Mouse (Mus musculus) splenic B cell, adult 2 months (primary cell): Measurements from ENCODE around the gene Fmo6.

Experiments used
- DNase-seq: peaks from one replicate; pipeline ENCODE4 v3.0.0-alpha.2; 2011; ENCODE audit warnings: low read depth, low spot score
- H3K27me3 ChIP-seq: 2 replicates; pipeline ENCODE4 v1.6.1; 2012; ENCODE audit warnings: mild to moderate bottlenecking, low read length, moderate library complexity, mixed read lengths; ENCODE audit not compliant: control insufficient read depth, poor library complexity, insufficient read depth, severe bottlenecking
- H3K36me3 ChIP-seq: 2 replicates; pipeline ENCODE4 v1.6.1; 2012; ENCODE audit warnings: mild to moderate bottlenecking, low read length, moderate library complexity, mixed read lengths; ENCODE audit not compliant: control insufficient read depth, poor library complexity, insufficient read depth, severe bottlenecking

Gene Fmo6

DNA sequence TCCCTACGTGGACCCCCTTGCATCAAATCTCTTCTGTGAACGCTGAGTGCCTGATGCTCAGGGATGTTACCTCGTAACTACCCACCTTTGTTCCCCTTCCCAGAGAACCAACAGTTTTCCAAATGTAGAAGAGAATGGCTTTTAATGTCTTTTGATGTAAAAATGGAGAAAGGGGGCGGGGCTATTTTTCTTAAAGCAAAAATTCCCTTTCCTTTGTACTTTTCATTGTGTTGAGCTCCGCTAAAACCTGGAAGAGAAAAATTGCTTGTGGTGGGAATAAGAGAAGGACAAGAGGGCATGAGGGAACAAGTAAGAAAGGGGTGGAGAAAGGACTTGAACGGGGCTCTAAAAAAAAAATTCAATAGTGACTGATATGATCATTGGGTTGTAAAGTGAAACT is at the start of gene Fmo6:
Fmo6 (minus strand) TSS at position 101 of the 400 bp plus-strand sequence.
- no peaks in the 10 kb centered on the region for H3K36me3 ChIP-seq
- DNase-seq: no peak
- no peaks in the 10 kb centered on the region for H3K27me3 ChIP-seq

GRCm38 (mm10) chr1:162986777-162987176 is 49.5 kb upstream of the Fmo6 start:
- no peaks in the 10 kb centered on the region for H3K36me3 ChIP-seq
- no peak for DNase-seq
- no peaks in the 10 kb centered on the region for H3K27me3 ChIP-seq

GRCm38 (mm10) chr1:162986121-162986748 is 48.9 kb upstream of the Fmo6 start:
- no peak for DNase-seq
- Histone ChIP-seq H3K36me3 (no peaks in the 10 kb centered on the region), H3K27me3 (no peaks in the 10 kb centered on the region)

GRCm38 (mm10) chr1:162984428-162984827 is 47.1 kb upstream of the Fmo6 start, which contains the start of gene Fmo3:
TSS of gene Fmo3 (minus strand) at chr1:162984528.
- H3K27me3 ChIP-seq: no peaks in the 10 kb centered on the region
- no peaks in the 10 kb centered on the region for H3K36me3 ChIP-seq
- DNase-seq: no peak

DNA sequence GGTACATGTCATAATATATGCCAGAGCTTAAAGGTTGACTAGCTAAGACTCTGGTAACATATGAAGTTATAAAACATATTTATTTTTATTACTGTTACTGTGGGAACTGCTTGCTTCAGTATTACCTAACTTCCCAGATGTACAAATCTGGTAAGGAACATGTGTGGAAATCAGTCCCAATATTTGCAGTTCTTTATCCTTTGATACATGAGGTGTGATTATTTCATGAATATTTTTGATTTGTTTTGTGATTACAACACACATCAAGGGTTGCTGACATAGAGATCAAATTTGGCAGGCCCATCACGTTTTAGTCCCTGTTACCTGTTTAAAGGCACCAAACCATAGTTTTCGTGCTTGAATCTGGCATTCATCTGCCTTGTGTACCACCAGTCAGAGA is 26.2 kb upstream of the Fmo6 start:
- no peaks in the 10 kb centered on the region for H3K27me3 ChIP-seq

DNA sequence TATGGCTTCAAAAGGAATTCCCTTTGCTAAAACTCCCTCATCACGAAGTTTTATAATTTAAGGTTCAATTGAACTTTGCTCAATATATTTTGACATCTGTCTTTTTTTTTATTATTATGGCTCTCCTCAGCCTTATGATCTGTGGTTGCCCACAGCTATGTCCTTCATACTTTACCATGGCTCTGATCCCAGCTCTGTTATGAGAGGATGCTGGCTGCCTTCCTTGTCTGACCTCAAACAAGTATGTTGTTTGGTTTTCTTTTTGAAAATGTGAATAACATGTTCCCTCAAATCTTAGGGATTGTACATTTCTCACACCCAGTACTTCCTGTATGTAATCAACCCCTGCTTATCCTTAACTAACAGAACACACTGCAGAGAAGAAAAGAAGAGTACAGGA is 20.1 kb upstream of the Fmo6 start:
- H3K27me3 ChIP-seq: no peaks in the 10 kb centered on the region
- no peak for DNase-seq

More for the DNA sequence above, 26.2 kb upstream of the Fmo6 start:
- H3K36me3 ChIP-seq: no peaks in the 10 kb centered on the region
- no peak for DNase-seq

GRCm38 (mm10) chr1:162953079-162953478 is 15.8 kb upstream of the Fmo6 start:
- no peak for DNase-seq
- Histone ChIP-seq H3K27me3 (no peaks in the 10 kb centered on the region), H3K36me3 (no peaks in the 10 kb centered on the region)

More for the DNA sequence above, 20.1 kb upstream of the Fmo6 start:
- H3K36me3 ChIP-seq: no peaks in the 10 kb centered on the region

- no peaks in the 10 kb centered on the region for H3K36me3 ChIP-seq
- H3K27me3 ChIP-seq: no peaks in the 10 kb centered on the region
- no peak for DNase-seq
Measured at GRCm38 (mm10) chr1:162949763-162950162, 12.4 kb upstream of the Fmo6 start.

- H3K27me3 ChIP-seq: no peaks in the 10 kb centered on the region
- H3K36me3 ChIP-seq: no peaks in the 10 kb centered on the region
- DNase-seq: no peak
Measured at GRCm38 (mm10) chr1:162947934-162948333, 10.6 kb upstream of the Fmo6 start.

DNA sequence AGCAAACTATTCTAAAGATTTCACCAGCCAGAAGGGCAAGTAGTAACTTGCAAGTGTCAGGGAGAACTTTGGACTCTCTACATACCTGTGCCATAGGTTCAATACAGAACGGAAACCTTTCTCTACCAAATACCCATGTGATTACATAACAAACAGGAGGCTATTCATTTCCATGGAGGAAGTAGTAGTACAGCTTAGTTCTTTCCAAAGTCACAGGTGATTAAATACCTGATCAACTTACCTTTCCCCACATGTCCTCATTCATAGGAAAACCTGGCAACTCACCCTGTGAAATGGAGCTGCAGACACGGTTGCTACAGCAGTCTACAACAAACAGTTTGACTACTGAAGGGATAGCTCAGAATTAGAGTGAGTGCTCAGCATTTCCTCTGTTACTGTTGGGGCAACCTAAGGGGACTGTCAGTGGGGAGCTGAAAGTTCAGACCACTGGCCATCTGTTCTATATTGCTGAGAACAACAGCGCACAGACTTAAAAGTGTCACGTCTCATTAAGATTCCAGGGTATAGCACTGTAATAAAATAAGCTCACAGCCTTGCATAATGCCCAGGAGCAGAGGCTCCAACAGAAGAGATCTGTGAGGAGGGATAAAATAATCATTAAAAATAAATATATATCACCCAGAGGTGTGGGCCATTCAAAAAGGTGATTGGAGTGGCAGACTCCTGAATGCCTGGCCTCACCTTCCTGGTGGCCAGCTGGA is 9.7 kb upstream of the Fmo6 start:
- no peaks in the 10 kb centered on the region for H3K36me3 ChIP-seq
- no peaks in the 10 kb centered on the region for H3K27me3 ChIP-seq
- DNase-seq: no peak

GRCm38 (mm10) chr1:162943700-162944099 is 6.4 kb upstream of the Fmo6 start:
- Histone ChIP-seq H3K36me3 (no peaks in the 10 kb centered on the region), H3K27me3 (no peaks in the 10 kb centered on the region)
- DNase-seq: no peak

GRCm38 (mm10) chr1:162938696-162939351 is 1.5 kb upstream of the Fmo6 start:
- DNase-seq: no peak
- H3K27me3 ChIP-seq: no peaks in the 10 kb centered on the region
- H3K36me3 ChIP-seq: no peaks in the 10 kb centered on the region

- no peak for DNase-seq
Measured at GRCm38 (mm10) chr1:162937970-162938695, 818 bp upstream of the Fmo6 start.

GRCm38 (mm10) chr1:162934374-162935012 is 2.8 kb downstream of the Fmo6 start:
- DNase-seq: no peak
- no peaks in the 10 kb centered on the region for H3K27me3 ChIP-seq

More at GRCm38 (mm10) chr1:162937970-162938695, 818 bp upstream of the Fmo6 start:
- H3K27me3 ChIP-seq: no peaks in the 10 kb centered on the region
- H3K36me3 ChIP-seq: no peaks in the 10 kb centered on the region

More at GRCm38 (mm10) chr1:162934374-162935012, 2.8 kb downstream of the Fmo6 start:
- no peaks in the 10 kb centered on the region for H3K36me3 ChIP-seq
